Mouse (Mus musculus): Measurements from ENCODE around the gene Sez6. TPM values are rescaled to one million over a fixed set of nuclear protein-coding genes. Genes with fewer than 3 reads are reported as not detected.

The Sez6 gene
- polyA plus RNA-seq, 1 experiment from 2014 or later = 0.80 TPM

- Histone ChIP-seq H3K9ac (ENCODE audit: low read depth, low read length) (peak overlapping the region; percentile 92; the same call in 1 of the 2 replicates), H3K36me3 (ENCODE audit: control insufficient read depth, insufficient read depth) (peaks cover 4% of the 10 kb centered on the region; the same call in 1 of the 2 replicates), H3K4me2 (replicated peaks; ENCODE audit: low read depth) (peak overlapping the region; percentile 92), H3K27me3 (replicated peaks; ENCODE audit: control insufficient read depth, insufficient read depth, low read length) (no peaks in the 10 kb centered on the region), H3K27ac (ENCODE audit: low read depth, low read length) (peak overlapping the region; percentile 93; the same call in 1 of the 2 replicates), H3K9me3 (ENCODE audit: control insufficient read depth) (no peaks in the 10 kb centered on the region), H3K4me3 (ENCODE audit: low read depth, low read length) (peak overlapping the region; percentile 97), H3K4me1 (replicated peaks; ENCODE audit: control insufficient read depth, insufficient read depth, low read length) (peaks cover 5% of the 10 kb centered on the region)
- WGBS = 72% methylated on average over 3 of the region's 3 CpGs
- TF ChIP-seq CTCF (IDR thresholded peaks at IDR 0.05; ENCODE audit: low read depth) = no peak
- no peak for ATAC-seq
These were observed 55.0 kb downstream of the Sez6 start for GRCm38 (mm10) chr11:77985541-77986065.

GRCm38 (mm10) chr11:77989071-77989690, 58.6 kb downstream of the Sez6 start:
- TF ChIP-seq CTCF (IDR thresholded peaks at IDR 0.05; ENCODE audit: low read depth) = no peak
- ATAC-seq = no peak
- H3K9me3 ChIP-seq (ENCODE audit: control insufficient read depth) = no peaks in the 10 kb centered on the region
- WGBS = 85% methylated on average over 13 of the region's 13 CpGs
- no peak overlapping the region for H3K27ac ChIP-seq (ENCODE audit: low read depth, low read length)
- H3K27me3 ChIP-seq (replicated peaks; ENCODE audit: control insufficient read depth, insufficient read depth, low read length) = no peaks in the 10 kb centered on the region
- peaks cover 8% of the 10 kb centered on the region; the same call in 1 of the 2 replicates for H3K36me3 ChIP-seq (ENCODE audit: control insufficient read depth, insufficient read depth)
- H3K4me3 ChIP-seq (ENCODE audit: low read depth, low read length) = no peak overlapping the region
- H3K4me1 ChIP-seq (replicated peaks; ENCODE audit: control insufficient read depth, insufficient read depth, low read length) = no peaks in the 10 kb centered on the region
- no peak overlapping the region for H3K9ac ChIP-seq (ENCODE audit: low read depth, low read length)
- H3K4me2 ChIP-seq (replicated peaks; ENCODE audit: low read depth) = no peak overlapping the region

GRCm38 (mm10) chr11:77995556-77995955, 65.0 kb downstream of the Sez6 start:
- Histone ChIP-seq H3K4me1 (replicated peaks; ENCODE audit: control insufficient read depth, insufficient read depth, low read length) (no peaks in the 10 kb centered on the region), H3K9ac (ENCODE audit: low read depth, low read length) (no peak overlapping the region), H3K4me2 (replicated peaks; ENCODE audit: low read depth) (no peak overlapping the region), H3K27me3 (replicated peaks; ENCODE audit: control insufficient read depth, insufficient read depth, low read length) (no peaks in the 10 kb centered on the region), H3K27ac (ENCODE audit: low read depth, low read length) (no peak overlapping the region), H3K9me3 (ENCODE audit: control insufficient read depth) (no peaks in the 10 kb centered on the region), H3K36me3 (ENCODE audit: control insufficient read depth, insufficient read depth) (peaks cover 15% of the 10 kb centered on the region), H3K4me3 (ENCODE audit: low read depth, low read length) (no peak overlapping the region)
- WGBS = 62% methylated on average over 1 of the region's 1 CpGs
- no peak for TF ChIP-seq CTCF (IDR thresholded peaks at IDR 0.05; ENCODE audit: low read depth)
- ATAC-seq = no peak

GRCm38 (mm10) chr11:78006446-78006845, 75.8 kb downstream of the Sez6 start:
- H3K27me3 ChIP-seq (replicated peaks; ENCODE audit: control insufficient read depth, insufficient read depth, low read length) = no peaks in the 10 kb centered on the region
- H3K27ac ChIP-seq (ENCODE audit: low read depth, low read length) = no peak overlapping the region
- no peak overlapping the region for H3K4me2 ChIP-seq (replicated peaks; ENCODE audit: low read depth)
- ATAC-seq = no peak
- H3K9ac ChIP-seq (ENCODE audit: low read depth, low read length) = no peak overlapping the region
- WGBS = 95% methylated on average over 5 of the region's 5 CpGs
- peaks cover 42% of the 10 kb centered on the region for H3K36me3 ChIP-seq (ENCODE audit: control insufficient read depth, insufficient read depth)
- H3K4me1 ChIP-seq (replicated peaks; ENCODE audit: control insufficient read depth, insufficient read depth, low read length) = no peaks in the 10 kb centered on the region; the same call in 1 of the 2 replicates
- H3K9me3 ChIP-seq (ENCODE audit: control insufficient read depth) = no peaks in the 10 kb centered on the region
- no peak for TF ChIP-seq CTCF (IDR thresholded peaks at IDR 0.05; ENCODE audit: low read depth)
- no peak overlapping the region for H3K4me3 ChIP-seq (ENCODE audit: low read depth, low read length)

DNA sequence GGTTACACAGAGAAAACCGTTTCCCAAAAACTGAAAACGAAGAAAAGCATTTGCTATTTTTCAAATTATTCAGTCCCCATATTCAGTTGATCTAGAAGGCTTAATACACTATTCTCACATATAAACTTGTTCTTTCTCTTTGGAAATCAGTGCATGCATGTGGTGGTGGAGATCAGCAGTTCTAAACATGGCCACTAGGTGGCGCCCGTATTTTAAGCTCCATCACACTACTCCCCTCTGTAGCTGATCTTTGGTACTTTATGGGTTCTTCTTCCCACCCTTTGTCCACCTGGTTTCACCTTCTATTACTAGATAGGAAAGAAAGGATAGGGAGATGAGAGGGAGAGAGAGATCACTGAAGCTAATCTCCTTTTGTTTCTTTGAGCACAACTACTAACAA, 89.1 kb downstream of the Sez6 start:
- no peak for ATAC-seq
- H3K4me1 ChIP-seq (replicated peaks; ENCODE audit: control insufficient read depth, insufficient read depth, low read length) = no peaks in the 10 kb centered on the region
- no peaks in the 10 kb centered on the region for H3K27me3 ChIP-seq (replicated peaks; ENCODE audit: control insufficient read depth, insufficient read depth, low read length)
- WGBS = 17% methylated on average over 4 of the region's 4 CpGs
- no peak overlapping the region for H3K4me3 ChIP-seq (ENCODE audit: low read depth, low read length)
- no peak overlapping the region for H3K4me2 ChIP-seq (replicated peaks; ENCODE audit: low read depth)
- H3K36me3 ChIP-seq (ENCODE audit: control insufficient read depth, insufficient read depth) = peaks cover 85% of the 10 kb centered on the region
- peak; percentile 88 for TF ChIP-seq CTCF (IDR thresholded peaks at IDR 0.05; ENCODE audit: low read depth)
- H3K9me3 ChIP-seq (ENCODE audit: control insufficient read depth) = no peaks in the 10 kb centered on the region
- no peak overlapping the region for H3K27ac ChIP-seq (ENCODE audit: low read depth, low read length)
- no peak overlapping the region for H3K9ac ChIP-seq (ENCODE audit: low read depth, low read length)

DNA sequence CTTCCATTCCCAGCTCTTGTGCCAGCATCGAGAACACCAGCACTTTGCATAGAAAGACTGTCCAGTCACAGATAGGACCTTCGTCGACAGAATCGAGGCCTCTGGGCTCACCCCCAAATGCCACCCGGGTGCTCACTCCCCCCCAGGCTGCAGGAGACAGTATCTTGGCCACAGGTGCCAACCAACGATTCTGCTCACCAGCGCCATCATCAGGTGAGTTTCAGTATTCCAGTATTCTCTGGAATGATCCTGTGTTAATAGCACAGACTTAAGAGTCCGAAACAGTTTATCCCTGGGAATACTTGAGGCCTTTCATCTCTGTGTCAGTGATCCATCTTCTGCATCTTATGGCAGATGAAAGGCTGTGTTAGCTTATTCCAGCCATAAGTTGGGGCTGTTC, 93.0 kb downstream of the Sez6 start:
- H3K36me3 ChIP-seq (ENCODE audit: control insufficient read depth, insufficient read depth) = peaks cover 83% of the 10 kb centered on the region
- no peaks in the 10 kb centered on the region for H3K27me3 ChIP-seq (replicated peaks; ENCODE audit: control insufficient read depth, insufficient read depth, low read length)
- no peak for ATAC-seq
- H3K9ac ChIP-seq (ENCODE audit: low read depth, low read length) = no peak overlapping the region
- peak; percentile 63 for TF ChIP-seq CTCF (IDR thresholded peaks at IDR 0.05; ENCODE audit: low read depth)
- no peak overlapping the region; the same call in 1 of the 2 replicates for H3K27ac ChIP-seq (ENCODE audit: low read depth, low read length)
- H3K4me3 ChIP-seq (ENCODE audit: low read depth, low read length) = no peak overlapping the region
- no peaks in the 10 kb centered on the region for H3K9me3 ChIP-seq (ENCODE audit: control insufficient read depth)
- WGBS = 79% methylated on average over 8 of the region's 8 CpGs
- H3K4me1 ChIP-seq (replicated peaks; ENCODE audit: control insufficient read depth, insufficient read depth, low read length) = no peaks in the 10 kb centered on the region
- no peak overlapping the region for H3K4me2 ChIP-seq (replicated peaks; ENCODE audit: low read depth)

Other genes with a start within 250 kb of the Sez6 start
- 4.6 and 7.2 TPM in 2 replicates for gene Nufip2, start 244.6 kb upstream of the Sez6 start, polyA plus RNA-seq (2015; fragmentation: Nextera tagmentation; extraction: Ambion mirVana)
- gene Cryba1, start 205.5 kb upstream of the Sez6 start, polyA plus RNA-seq (2015; fragmentation: Nextera tagmentation; extraction: Ambion mirVana) = not detected in 2 replicates
- gene Myo18a, start 167.6 kb upstream of the Sez6 start, polyA plus RNA-seq (2015; fragmentation: Nextera tagmentation; extraction: Ambion mirVana) = 25.4 and 30.7 TPM in 2 replicates
- 0.53 and 0.72 TPM in 2 replicates for gene Gm10277, start 143.1 kb upstream of the Sez6 start, polyA plus RNA-seq (2015; fragmentation: Nextera tagmentation; extraction: Ambion mirVana)
- 45.7 and 57.1 TPM in 2 replicates for gene Pipox, start 36.7 kb upstream of the Sez6 start, polyA plus RNA-seq (2015; fragmentation: Nextera tagmentation; extraction: Ambion mirVana)
- 7.2 and 8.4 TPM in 2 replicates for gene Phf12, start 52.0 kb downstream of the Sez6 start, polyA plus RNA-seq (2015; fragmentation: Nextera tagmentation; extraction: Ambion mirVana)
- gene Dhrs13, start 101.5 kb downstream of the Sez6 start, polyA plus RNA-seq (2015; fragmentation: Nextera tagmentation; extraction: Ambion mirVana) = 4.4 and 5.2 TPM in 2 replicates
- 23.0 and 23.3 TPM in 2 replicates for gene Flot2, start 107.1 kb downstream of the Sez6 start, polyA plus RNA-seq (2015; fragmentation: Nextera tagmentation; extraction: Ambion mirVana)
- gene Eral1, start 149.6 kb downstream of the Sez6 start, polyA plus RNA-seq (2015; fragmentation: Nextera tagmentation; extraction: Ambion mirVana) = 12.2 and 13.0 TPM in 2 replicates
- gene Fam222b, start 163.9 kb downstream of the Sez6 start, polyA plus RNA-seq (2015; fragmentation: Nextera tagmentation; extraction: Ambion mirVana) = 10.6 and 11.5 TPM in 2 replicates
- gene Traf4, start 234.8 kb downstream of the Sez6 start, polyA plus RNA-seq (2015; fragmentation: Nextera tagmentation; extraction: Ambion mirVana) = 30.8 and 30.9 TPM in 2 replicates
- 5.7 and 5.8 TPM in 2 replicates for gene Nek8, start 245.9 kb downstream of the Sez6 start, polyA plus RNA-seq (2015; fragmentation: Nextera tagmentation; extraction: Ambion mirVana)
- 14.1 and 16.1 TPM in 2 replicates for gene Tlcd1, start 245.9 kb downstream of the Sez6 start, polyA plus RNA-seq (2015; fragmentation: Nextera tagmentation; extraction: Ambion mirVana)